In the genomic region with DNA sequence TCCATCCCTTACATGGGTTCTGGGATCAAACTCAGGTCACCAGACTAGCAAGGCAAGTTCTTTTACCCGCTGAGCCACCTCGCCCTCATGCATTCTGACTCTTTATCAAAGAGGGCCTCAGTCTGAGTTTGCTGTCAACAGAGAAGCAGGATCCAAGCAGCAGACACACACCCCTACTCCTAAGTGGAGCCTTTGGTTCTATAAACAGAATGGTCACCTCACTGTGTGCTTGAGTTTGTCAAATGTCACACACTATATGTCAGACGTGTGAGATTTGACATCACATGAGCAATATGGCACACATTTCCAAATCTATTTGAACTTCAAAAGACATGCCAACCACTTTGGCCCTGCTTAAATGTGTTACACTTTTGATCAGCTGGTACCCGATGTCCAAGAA, we compare ENCODE assay signal across 30 mouse cellular contexts. TPM values are rescaled to one million over a fixed set of nuclear protein-coding genes. Genes with fewer than 3 reads are reported as not detected.
"Had no signal": no experiment of that assay in that cellular context is flagged by ENCODE, and none has a peak within 500 bp of the region (broad histone marks: within the 10 kb centered on the region; RNA-seq: fewer than 3 reads in every experiment).

No protein-coding gene starts in this region.

- ATAC-seq: liver, embryonic 12.5 days; midbrain, embryonic 13.5 days; midbrain, embryonic 16.5 days had no signal

- H3K4me1 ChIP-seq: liver, embryonic 12.5 days; liver, embryonic 15.5 days; lung, embryonic 15.5 days; midbrain, embryonic 10.5 days; midbrain, embryonic 13.5 days; neural tube, embryonic 13.5 days; stomach, embryonic 15.5 days had no signal

- H3K9me3 ChIP-seq: limb, embryonic 10.5 days; limb, embryonic 13.5 days; liver, embryonic 12.5 days; liver, embryonic 15.5 days; lung, embryonic 15.5 days; megakaryocyte, embryonic 14.5 days; midbrain, embryonic 10.5 days; midbrain, embryonic 13.5 days; neural tube, embryonic 13.5 days; stomach, embryonic 15.5 days had no signal

- H3K27ac ChIP-seq: limb, embryonic 10.5 days; limb, embryonic 13.5 days; liver, embryonic 12.5 days; liver, embryonic 15.5 days; lung, embryonic 15.5 days; midbrain, embryonic 10.5 days; midbrain, embryonic 13.5 days; neural tube, embryonic 13.5 days; stomach, embryonic 15.5 days had no signal

- H3K4me3 ChIP-seq: limb, embryonic 10.5 days; limb, embryonic 13.5 days; liver, embryonic 12.5 days; liver, embryonic 15.5 days; lung, embryonic 15.5 days; megakaryocyte, embryonic 14.5 days; midbrain, embryonic 10.5 days; midbrain, embryonic 13.5 days; myocyte; neural tube, embryonic 13.5 days; stomach, embryonic 15.5 days had no signal

- H3K4me2 ChIP-seq: limb, embryonic 13.5 days; liver, embryonic 12.5 days; liver, embryonic 15.5 days; lung, embryonic 15.5 days; midbrain, embryonic 13.5 days; neural tube, embryonic 13.5 days; stomach, embryonic 15.5 days had no signal

- H3K27me3 ChIP-seq: limb, embryonic 13.5 days; liver, embryonic 12.5 days; liver, embryonic 15.5 days; lung, embryonic 15.5 days; midbrain, embryonic 13.5 days; neural tube, embryonic 13.5 days; stomach, embryonic 15.5 days had no signal

- H3K36me3 ChIP-seq: limb, embryonic 10.5 days; limb, embryonic 13.5 days; liver, embryonic 12.5 days; liver, embryonic 15.5 days; lung, embryonic 15.5 days; midbrain, embryonic 10.5 days; midbrain, embryonic 13.5 days; neural tube, embryonic 13.5 days; stomach, embryonic 15.5 days had no signal

- H3K9ac ChIP-seq: limb, embryonic 13.5 days; liver, embryonic 12.5 days; liver, embryonic 15.5 days; lung, embryonic 15.5 days; midbrain, embryonic 13.5 days; neural tube, embryonic 13.5 days; stomach, embryonic 15.5 days had no signal

- DNase-seq: kidney, adult 9 months; kidney, postnatal 14 days; kidney, postnatal 4 days; layer of hippocampus, adult 9-11 months; liver; lung, adult 18-20 months; lung, postnatal 10 days; lung, postnatal 36 days; retina, postnatal 1 day; right cerebral cortex, postnatal 25 days; spleen, adult 18-20 months; thymus, postnatal 25 days had no signal

RNA-seq across cellular contexts. Expression of gene Plac1, which starts 42.2 kb away (rescaled TPM):
- total RNA-seq: layer of hippocampus, adult 18-20 months; layer of hippocampus, postnatal 25 days; left cerebral cortex, adult 18-20 months; left cerebral cortex, postnatal 25 days; monocyte, adult 5-6 weeks; neutrophil, adult 5-6 weeks had no signal
- polyA plus RNA-seq: midbrain, embryonic 16.5 days had no signal
